Mouse (Mus musculus): ENCODE measurements around the gene Metrn.

DNA sequence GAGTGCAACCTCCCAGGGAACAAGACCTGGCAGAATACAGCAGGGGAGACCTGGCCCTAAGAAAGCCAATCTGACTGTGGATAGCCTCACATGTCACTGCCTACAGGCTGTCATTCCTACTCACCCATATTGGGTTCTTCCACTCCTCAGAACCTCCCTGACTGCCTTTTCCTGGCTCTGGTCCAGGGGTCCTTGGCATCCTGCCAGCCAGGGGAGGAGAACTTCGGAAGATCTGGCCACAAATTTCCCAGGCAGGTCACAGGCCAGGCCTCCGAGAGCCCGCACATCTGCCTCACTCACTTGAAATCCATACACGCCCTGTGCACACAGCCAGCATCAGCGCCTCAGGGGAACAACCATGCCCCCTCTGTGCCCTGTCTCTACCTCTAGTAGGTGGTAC, 45.5 kb downstream of the Metrn start:
- TF ChIP-seq CTCF (IDR thresholded peaks at IDR 0.05) (no peak), POLR2A (IDR thresholded peaks at IDR 0.05; ENCODE audit: insufficient read depth, low read depth, low read length) (no peak), EP300 (IDR thresholded peaks at IDR 0.05; ENCODE audit: insufficient read depth, low read depth, low read length) (no peak)

Measured in heart, adult 2 months (tissue).